Mouse (Mus musculus): ENCODE measurements at regions not wholly inside any gene's neighbourhood (a gene's known extent, or its start where the extent isn't known, plus 50 kb on each side); places are given as distances from the start of the nearest gene placed in this dataset.

GRCm38 (mm10) chr2:163138688-163139385 is 51.2 kb upstream of the Gtsf1l start:
- Histone ChIP-seq H3K27me3 (ENCODE audit: insufficient read depth, poor library complexity, severe bottlenecking) (no peaks in the 10 kb centered on the region; the same call in 1 of the 2 replicates), H3K9me3 (no peaks in the 10 kb centered on the region), H3K36me3 (no peaks in the 10 kb centered on the region), H3K4me1 (no peaks in the 10 kb centered on the region), H3K4me3 (no peak overlapping the region), H3K27ac (no peak overlapping the region)
- WGBS, result 88% methylated on average over 9 of the region's 9 CpGs
- DNase-seq (ENCODE audit: low spot score), result no peak

- Histone ChIP-seq H3K27ac (no peak overlapping the region), H3K4me3 (no peak overlapping the region), H3K36me3 (no peaks in the 10 kb centered on the region), H3K27me3 (ENCODE audit: insufficient read depth, poor library complexity, severe bottlenecking) (no peaks in the 10 kb centered on the region; the same call in 1 of the 2 replicates), H3K9me3 (no peaks in the 10 kb centered on the region; the same call in 1 of the 2 replicates), H3K4me1 (no peaks in the 10 kb centered on the region)
- 75% methylated on average over 10 of the region's 10 CpGs for WGBS
- no peak for DNase-seq (ENCODE audit: low spot score)
Measured at GRCm38 (mm10) chr2:163142762-163143388, 55.2 kb upstream of the Gtsf1l start.

GRCm38 (mm10) chr2:163143413-163143812 is 55.8 kb upstream of the Gtsf1l start:
- Histone ChIP-seq H3K27me3 (ENCODE audit: insufficient read depth, poor library complexity, severe bottlenecking) (no peaks in the 10 kb centered on the region; the same call in 1 of the 2 replicates), H3K4me1 (no peaks in the 10 kb centered on the region), H3K27ac (no peak overlapping the region), H3K4me3 (no peak overlapping the region), H3K9me3 (no peaks in the 10 kb centered on the region; the same call in 1 of the 2 replicates), H3K36me3 (no peaks in the 10 kb centered on the region)
- no peak for DNase-seq (ENCODE audit: low spot score)
- WGBS, result 63% methylated on average over 13 of the region's 13 CpGs

GRCm38 (mm10) chr2:163146001-163146400 is 56.9 kb upstream of the Tox2 start:
- Histone ChIP-seq H3K4me1 (no peaks in the 10 kb centered on the region), H3K27ac (no peak overlapping the region), H3K4me3 (no peak overlapping the region), H3K36me3 (no peaks in the 10 kb centered on the region), H3K9me3 (no peaks in the 10 kb centered on the region; the same call in 1 of the 2 replicates), H3K27me3 (ENCODE audit: insufficient read depth, poor library complexity, severe bottlenecking) (no peaks in the 10 kb centered on the region; the same call in 1 of the 2 replicates)
- WGBS, result 76% methylated on average over 8 of the region's 8 CpGs
- DNase-seq (ENCODE audit: low spot score), result no peak

- DNase-seq (ENCODE audit: low spot score), result no peak
- H3K36me3 ChIP-seq, result no peaks in the 10 kb centered on the region
- H3K27ac ChIP-seq, result no peak overlapping the region
- no peaks in the 10 kb centered on the region; the same call in 1 of the 2 replicates for H3K27me3 ChIP-seq (ENCODE audit: insufficient read depth, poor library complexity, severe bottlenecking)
- 73% methylated on average over 4 of the region's 4 CpGs for WGBS
- H3K9me3 ChIP-seq, result no peaks in the 10 kb centered on the region; the same call in 1 of the 2 replicates
- no peak overlapping the region for H3K4me3 ChIP-seq
- no peaks in the 10 kb centered on the region for H3K4me1 ChIP-seq
Measured at GRCm38 (mm10) chr2:163146481-163146880, 56.4 kb upstream of the Tox2 start.

- H3K4me3 ChIP-seq, result no peak overlapping the region
- no peaks in the 10 kb centered on the region for H3K4me1 ChIP-seq
- 60% methylated on average over 4 of the region's 4 CpGs for WGBS
- H3K9me3 ChIP-seq, result no peaks in the 10 kb centered on the region; the same call in 1 of the 2 replicates
- DNase-seq (ENCODE audit: low spot score), result no peak
- no peaks in the 10 kb centered on the region for H3K36me3 ChIP-seq
- H3K27ac ChIP-seq, result no peak overlapping the region
- peaks cover 6% of the 10 kb centered on the region; the same call in 1 of the 2 replicates for H3K27me3 ChIP-seq (ENCODE audit: insufficient read depth, poor library complexity, severe bottlenecking)
Measured at GRCm38 (mm10) chr2:163147381-163147780, 55.5 kb upstream of the Tox2 start.

- H3K4me3 ChIP-seq, result 0 out of 2 replicates have a peak overlapping the region, but pooled peaks have one; percentile 12
- H3K9me3 ChIP-seq, result no peaks in the 10 kb centered on the region; the same call in 1 of the 2 replicates
- no peaks in the 10 kb centered on the region for H3K4me1 ChIP-seq
- H3K27me3 ChIP-seq (ENCODE audit: insufficient read depth, poor library complexity, severe bottlenecking), result peaks cover 6% of the 10 kb centered on the region; the same call in 1 of the 2 replicates
- no peak for DNase-seq (ENCODE audit: low spot score)
- WGBS, result 74% methylated on average over 15 of the region's 15 CpGs
- H3K36me3 ChIP-seq, result no peaks in the 10 kb centered on the region
- no peak overlapping the region for H3K27ac ChIP-seq
Measured at GRCm38 (mm10) chr2:163151016-163151415, 51.9 kb upstream of the Tox2 start.

- Histone ChIP-seq H3K27me3 (ENCODE audit: insufficient read depth, poor library complexity, severe bottlenecking) (peaks cover 6% of the 10 kb centered on the region; the same call in 1 of the 2 replicates), H3K4me1 (no peaks in the 10 kb centered on the region), H3K36me3 (no peaks in the 10 kb centered on the region), H3K4me3 (no peak overlapping the region), H3K9me3 (no peaks in the 10 kb centered on the region), H3K27ac (no peak overlapping the region)
- WGBS, result 74% methylated on average over 22 of the region's 22 CpGs
- DNase-seq (ENCODE audit: low spot score), result no peak
Measured at GRCm38 (mm10) chr2:163152340-163153033, 50.4 kb upstream of the Tox2 start.
